Mouse (Mus musculus) forebrain, embryonic 14.5 days (tissue): Measurements from ENCODE around the gene Etl4. TPM values are rescaled to one million over a fixed set of nuclear protein-coding genes. Genes with fewer than 3 reads are reported as not detected.

Experiments
- ATAC-seq: fragments of 200-750 bp; cut with Nextera tagmentation; 2 replicates; pipeline ENCODE4 v1.8.0; 2017; ENCODE audit warnings: mild to moderate bottlenecking, moderate library complexity
- DNase-seq: peaks from one replicate; pipeline ENCODE4 v3.0.0-alpha.2; 2015; ENCODE audit warnings: low spot score
- H3K27ac ChIP-seq: fragments of 300-500 bp; sonication (generic); 2 replicates; pipeline ENCODE4 v1.5.1; 2014; ENCODE audit warnings: low read depth, mild to moderate bottlenecking, control low read depth, low read length, moderate library complexity
- H3K27me3 ChIP-seq: fragments of 300-500 bp; sonication (generic); replicated peaks from 2 replicates; pipeline ENCODE4 v1.6.1; 2014; ENCODE audit warnings: low read length, control low read depth, mixed read lengths; ENCODE audit not compliant: control insufficient read depth, insufficient read depth
- H3K36me3 ChIP-seq: fragments of 300-500 bp; sonication (generic); 2 replicates; pipeline ENCODE4 v1.6.1; 2014; ENCODE audit warnings: low read length, control low read depth; ENCODE audit not compliant: control insufficient read depth, insufficient read depth
- H3K4me1 ChIP-seq: fragments of 300-500 bp; sonication (generic); 2 replicates; pipeline ENCODE4 v1.6.1; 2014; ENCODE audit warnings: antibody characterized with exemption, low read length, control low read depth; ENCODE audit not compliant: control insufficient read depth, insufficient read depth
- H3K4me2 ChIP-seq: fragments of 300-500 bp; sonication (generic); 2 replicates; pipeline ENCODE4 v1.6.1; 2014; ENCODE audit warnings: mild to moderate bottlenecking, control low read depth, low read length
- H3K4me3 ChIP-seq: fragments of 300-500 bp; sonication (generic); 2 replicates; pipeline ENCODE4 v1.5.1; 2014; ENCODE audit warnings: low read depth, low read length, control low read depth
- H3K9ac ChIP-seq: fragments of 300-500 bp; sonication (generic); 2 replicates; pipeline ENCODE4 v1.6.1; 2014; ENCODE audit warnings: mild to moderate bottlenecking, low read length, control low read depth, moderate library complexity
- H3K9me3 ChIP-seq: fragments of 300-500 bp; sonication (generic); replicated peaks from 2 replicates; pipeline ENCODE4 v1.6.1; 2016; ENCODE audit warnings: low read length, control low read depth, mixed read lengths; ENCODE audit not compliant: control insufficient read depth
- WGBS: fragments of 180-500 bp; shearing (Covaris S2); extraction: QIAGEN DNeasy Blood & Tissue Kit; methylation state at CpG from one replicate; pipeline ENCODE4 v1.1.7; 2014; 5-methylcytosine and 5-hydroxymethylcytosine counted together
- polyA plus RNA-seq: library from polyadenylated mRNA; unstranded; fragments of >200 nt; fragmentation: Nextera tagmentation; extraction: Ambion mirVana; gene quantifications from 2 replicates; pipeline ENCODE4 v1.2.1, GENCODE M21; 2014

The Etl4 gene
- polyA plus RNA-seq, 1 experiment from 2014 or later: 14.7 TPM

GRCm38 (mm10) chr2:20603536-20603935, 694.0 kb downstream of the Etl4 start:
- Histone ChIP-seq H3K4me2 (no peak overlapping the region), H3K9ac (no peak overlapping the region), H3K27ac (no peak overlapping the region), H3K4me3 (no peak overlapping the region), H3K4me1 (no peaks in the 10 kb centered on the region; the same call in 1 of the 2 replicates), H3K9me3 (no peaks in the 10 kb centered on the region), H3K27me3 (no peaks in the 10 kb centered on the region), H3K36me3 (no peaks in the 10 kb centered on the region)
- no peak for ATAC-seq
- DNase-seq: no peak
- 83% methylated on average over 6 of the region's 6 CpGs for WGBS

- Histone ChIP-seq H3K36me3 (no peaks in the 10 kb centered on the region), H3K4me3 (no peak overlapping the region), H3K9me3 (no peaks in the 10 kb centered on the region), H3K27ac (no peak overlapping the region), H3K9ac (no peak overlapping the region), H3K27me3 (no peaks in the 10 kb centered on the region), H3K4me1 (no peaks in the 10 kb centered on the region; the same call in 1 of the 2 replicates), H3K4me2 (no peak overlapping the region)
- ATAC-seq (no peak), DNase-seq (no peak)
- 74% methylated on average over 6 of the region's 6 CpGs for WGBS
These were observed 694.4 kb downstream of the Etl4 start for GRCm38 (mm10) chr2:20603991-20604390.

DNA sequence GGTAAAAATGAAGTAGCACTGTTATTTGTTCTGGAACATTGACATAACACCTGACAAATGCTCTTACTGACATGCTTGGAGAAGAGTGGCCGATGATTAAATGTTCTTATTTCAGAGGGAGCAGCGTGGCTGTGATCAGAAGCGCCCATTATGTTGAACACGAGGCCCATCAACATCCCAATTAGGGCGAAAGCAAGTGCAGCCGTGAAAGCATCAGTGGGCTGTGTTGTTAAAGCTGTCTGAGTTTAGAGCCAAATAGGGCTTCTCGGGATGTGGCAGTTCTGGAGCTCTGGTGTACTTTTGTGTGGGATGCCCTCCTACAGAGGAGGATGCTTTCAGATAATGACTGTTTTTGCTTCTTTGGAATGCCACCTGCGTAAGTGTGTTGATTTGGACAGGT, 699.6 kb downstream of the Etl4 start:
- H3K27ac ChIP-seq: no peak overlapping the region
- peak; percentile 65; the same call in 1 of the 2 replicates for ATAC-seq
- H3K9ac ChIP-seq: no peak overlapping the region
- H3K4me2 ChIP-seq: no peak overlapping the region
- 14% methylated on average over 8 of the region's 8 CpGs for WGBS
- no peaks in the 10 kb centered on the region for H3K9me3 ChIP-seq
- DNase-seq: peak; percentile 71
- H3K27me3 ChIP-seq: no peaks in the 10 kb centered on the region
- no peak overlapping the region for H3K4me3 ChIP-seq
- no peaks in the 10 kb centered on the region for H3K36me3 ChIP-seq
- H3K4me1 ChIP-seq: peaks cover 2% of the 10 kb centered on the region; the same call in 1 of the 2 replicates

DNA sequence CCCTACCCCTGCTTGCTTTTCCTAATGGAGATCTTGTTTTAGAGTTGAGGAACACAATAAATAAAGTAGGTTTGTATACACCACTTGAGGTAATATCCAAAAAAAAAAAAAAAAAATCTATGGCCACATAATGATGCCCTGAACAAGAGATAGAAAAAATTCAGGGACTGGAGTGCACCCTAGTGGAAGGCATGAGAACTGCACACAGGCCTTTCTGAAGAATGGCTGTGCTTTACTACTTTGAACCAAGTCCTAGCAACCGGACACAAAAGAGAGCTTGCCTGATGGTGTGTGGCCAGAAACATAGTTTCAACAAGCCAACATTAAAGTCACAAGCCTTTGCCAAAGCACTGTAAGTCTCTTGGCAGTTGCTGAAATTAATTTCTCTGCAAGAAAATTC, 706.4 kb downstream of the Etl4 start:
- no peak overlapping the region for H3K9ac ChIP-seq
- no peaks in the 10 kb centered on the region for H3K9me3 ChIP-seq
- DNase-seq: peak; percentile 33
- H3K27me3 ChIP-seq: no peaks in the 10 kb centered on the region
- no peak overlapping the region for H3K4me2 ChIP-seq
- no peak overlapping the region for H3K27ac ChIP-seq
- ATAC-seq: no peak
- no peaks in the 10 kb centered on the region for H3K36me3 ChIP-seq
- H3K4me1 ChIP-seq: no peaks in the 10 kb centered on the region
- 67% methylated on average over 1 of the region's 1 CpGs for WGBS
- no peak overlapping the region for H3K4me3 ChIP-seq

DNA sequence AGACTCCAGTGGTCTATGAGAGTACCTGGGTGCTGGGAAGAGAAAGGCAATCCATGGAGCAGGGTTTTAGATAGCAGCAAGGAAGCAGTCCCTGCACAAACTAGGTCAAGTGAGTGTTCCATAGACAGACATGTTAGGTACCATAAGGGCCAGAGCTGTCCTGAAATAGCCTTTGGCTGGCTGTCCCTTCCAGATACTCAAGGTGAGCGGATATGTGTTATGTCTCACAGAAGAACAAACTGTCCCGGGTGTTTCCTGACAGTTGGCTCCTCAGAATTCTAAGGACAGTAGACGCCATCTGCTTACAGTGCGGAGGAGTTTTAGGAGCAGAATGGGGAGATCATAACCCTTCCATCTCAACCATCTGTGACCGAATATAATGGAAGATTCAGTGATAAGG, 708.8 kb downstream of the Etl4 start:
- H3K4me2 ChIP-seq: no peak overlapping the region
- H3K4me3 ChIP-seq: no peak overlapping the region
- ATAC-seq (no peak), DNase-seq (no peak)
- H3K4me1 ChIP-seq: no peaks in the 10 kb centered on the region
- no peak overlapping the region for H3K9ac ChIP-seq
- no peaks in the 10 kb centered on the region for H3K9me3 ChIP-seq
- no peak overlapping the region for H3K27ac ChIP-seq
- WGBS: 89% methylated on average over 5 of the region's 5 CpGs
- no peaks in the 10 kb centered on the region for H3K27me3 ChIP-seq
- H3K36me3 ChIP-seq: no peaks in the 10 kb centered on the region

- Histone ChIP-seq H3K4me2 (no peak overlapping the region), H3K36me3 (no peaks in the 10 kb centered on the region), H3K9ac (no peak overlapping the region), H3K27ac (no peak overlapping the region), H3K4me3 (no peak overlapping the region), H3K4me1 (no peaks in the 10 kb centered on the region), H3K27me3 (no peaks in the 10 kb centered on the region), H3K9me3 (no peaks in the 10 kb centered on the region)
- DNase-seq: no peak
- WGBS: 86% methylated on average over 5 of the region's 5 CpGs
- no peak for ATAC-seq
These were observed 710.3 kb downstream of the Etl4 start for GRCm38 (mm10) chr2:20619881-20620280.

DNA sequence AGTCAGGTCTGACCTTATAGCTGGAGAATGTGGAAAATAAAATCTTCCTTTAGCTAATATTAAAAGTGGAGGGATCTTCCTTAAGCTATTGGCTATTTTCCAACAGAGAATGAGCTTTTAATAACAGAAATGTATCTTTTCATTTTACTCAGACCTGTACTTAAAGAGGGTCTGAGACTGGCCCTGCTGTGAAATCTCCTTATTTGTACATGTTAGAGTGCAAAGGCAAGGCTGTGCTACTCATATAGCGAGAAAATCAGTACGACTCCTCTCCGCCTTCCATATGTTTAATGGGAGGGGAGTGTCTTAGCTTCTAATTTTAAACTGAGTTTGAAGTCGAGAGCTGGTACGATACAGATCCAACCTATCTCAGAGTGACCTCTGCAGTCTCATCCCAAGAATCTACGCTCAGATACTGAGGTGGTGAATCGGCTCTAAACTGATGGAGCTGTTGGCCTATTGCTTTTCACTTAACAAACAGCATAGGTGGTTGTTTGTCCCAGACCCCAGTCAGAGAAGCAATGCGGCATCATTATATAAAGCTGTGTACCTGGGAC, 719.7 kb downstream of the Etl4 start:
- Histone ChIP-seq H3K9ac (no peak overlapping the region), H3K4me3 (no peak overlapping the region), H3K36me3 (no peaks in the 10 kb centered on the region), H3K27me3 (no peaks in the 10 kb centered on the region), H3K4me2 (no peak overlapping the region), H3K4me1 (no peaks in the 10 kb centered on the region), H3K27ac (no peak overlapping the region), H3K9me3 (no peaks in the 10 kb centered on the region)
- DNase-seq (no peak), ATAC-seq (no peak)
- 92% methylated on average over 8 of the region's 8 CpGs for WGBS

GRCm38 (mm10) chr2:20638604-20639003, 729.0 kb downstream of the Etl4 start:
- Histone ChIP-seq H3K36me3 (no peaks in the 10 kb centered on the region), H3K4me3 (no peak overlapping the region), H3K27ac (no peak overlapping the region), H3K4me2 (no peak overlapping the region), H3K9ac (no peak overlapping the region), H3K9me3 (no peaks in the 10 kb centered on the region), H3K27me3 (no peaks in the 10 kb centered on the region), H3K4me1 (no peaks in the 10 kb centered on the region)
- DNase-seq (no peak), ATAC-seq (no peak)
- 92% methylated on average over 3 of the region's 3 CpGs for WGBS

DNA sequence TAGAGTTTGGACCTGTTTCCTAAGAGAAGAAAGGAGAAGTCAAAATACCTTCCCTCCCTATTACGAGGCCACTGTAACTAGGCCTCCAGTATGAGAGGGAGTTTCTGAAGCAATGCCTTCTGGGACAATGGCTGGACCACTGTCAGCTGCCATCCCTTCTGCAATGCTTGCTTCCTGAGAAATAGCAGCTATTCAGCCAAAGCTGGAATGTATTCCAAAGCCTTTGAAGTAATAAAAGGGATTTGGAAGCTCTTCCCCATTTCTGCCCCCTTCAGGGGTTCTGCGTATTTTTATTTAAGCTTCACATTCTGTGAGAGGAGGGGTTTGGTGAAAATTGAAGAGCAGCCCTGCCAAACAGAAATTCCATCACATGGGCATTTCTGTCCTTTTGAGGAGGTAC, 730.1 kb downstream of the Etl4 start:
- 62% methylated on average over 2 of the region's 2 CpGs for WGBS
- Histone ChIP-seq H3K27ac (no peak overlapping the region), H3K4me1 (no peaks in the 10 kb centered on the region), H3K4me3 (no peak overlapping the region), H3K27me3 (no peaks in the 10 kb centered on the region), H3K4me2 (no peak overlapping the region), H3K9me3 (no peaks in the 10 kb centered on the region), H3K9ac (no peak overlapping the region), H3K36me3 (no peaks in the 10 kb centered on the region)
- ATAC-seq (peak; percentile 32; the same call in 1 of the 2 replicates), DNase-seq (peak; percentile 40)
